Mouse (Mus musculus) forebrain, embryonic 15.5 days (tissue): Measurements from ENCODE around the gene Pak6. TPM values are rescaled to one million over a fixed set of nuclear protein-coding genes. Genes with fewer than 3 reads are reported as not detected.

Experiments
- ATAC-seq: fragments of 200-750 bp; cut with Nextera tagmentation; replicated peaks from 2 replicates; pipeline ENCODE4 v1.8.0; 2017; ENCODE audit warnings: mild to moderate bottlenecking, moderate TSS enrichment, moderate library complexity
- H3K27ac ChIP-seq: fragments of 300-500 bp; sonication (generic); replicated peaks from 2 replicates; pipeline ENCODE4 v1.5.1; 2015; ENCODE audit warnings: mild to moderate bottlenecking, inconsistent platforms
- H3K27me3 ChIP-seq: fragments of 300-500 bp; sonication (generic); 2 replicates; pipeline ENCODE4 v1.6.1; 2015; ENCODE audit warnings: inconsistent platforms
- H3K36me3 ChIP-seq: fragments of 300-500 bp; sonication (generic); 2 replicates; pipeline ENCODE4 v1.6.1; 2015; ENCODE audit warnings: mild to moderate bottlenecking, inconsistent platforms
- H3K4me1 ChIP-seq: fragments of 300-500 bp; sonication (generic); 2 replicates; pipeline ENCODE4 v1.6.1; 2015; ENCODE audit warnings: inconsistent platforms
- H3K4me2 ChIP-seq: fragments of 300-500 bp; sonication (generic); replicated peaks from 2 replicates; pipeline ENCODE4 v1.6.1; 2015; ENCODE audit warnings: mild to moderate bottlenecking, inconsistent platforms
- H3K4me3 ChIP-seq: fragments of 300-500 bp; sonication (generic); 2 replicates; pipeline ENCODE4 v1.5.1; 2015; ENCODE audit warnings: mild to moderate bottlenecking, inconsistent platforms
- H3K9ac ChIP-seq: fragments of 300-500 bp; sonication (generic); replicated peaks from 2 replicates; pipeline ENCODE4 v1.6.1; 2015; ENCODE audit warnings: mild to moderate bottlenecking, inconsistent platforms
- H3K9me3 ChIP-seq: fragments of 300-500 bp; sonication (generic); 2 replicates; pipeline ENCODE4 v1.6.1; 2016; ENCODE audit warnings: inconsistent platforms
- WGBS: fragments of 180-500 bp; shearing (Covaris S2); methylation state at CpG from one replicate; pipeline ENCODE4 v1.1.7; 2015; ENCODE audit warnings: mixed read lengths; 5-methylcytosine and 5-hydroxymethylcytosine counted together
- polyA plus RNA-seq: library from polyadenylated mRNA; unstranded; fragments of >200 nt; fragmentation: Nextera tagmentation; extraction: Ambion mirVana; gene quantifications from 2 replicates; pipeline ENCODE4 v1.2.1, GENCODE M21; 2015

Gene Pak6
- polyA plus RNA-seq, 1 experiment from 2014 or later = 29.2 TPM

DNA sequence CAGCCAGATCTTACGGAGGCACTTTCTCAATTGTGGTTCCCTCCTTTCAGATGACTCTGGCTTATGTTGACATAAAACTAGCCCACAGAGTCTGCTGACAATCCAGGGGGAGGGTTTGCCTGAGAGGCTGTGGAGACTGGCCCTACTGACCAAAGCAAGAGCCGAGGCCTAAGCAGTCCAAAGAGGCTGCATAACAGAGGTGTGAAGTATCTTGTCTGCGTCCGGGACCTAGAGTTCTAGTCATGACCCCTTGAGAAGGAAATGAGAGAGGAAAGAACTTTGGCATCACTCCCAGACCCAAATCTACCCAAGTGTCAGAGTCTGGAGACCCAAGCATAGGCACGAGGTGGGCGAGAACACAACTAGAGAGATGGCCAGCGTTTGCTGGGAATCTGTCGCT, 23.6 kb downstream of the Pak6 start:
- Histone ChIP-seq H3K36me3 (no peaks in the 10 kb centered on the region), H3K27me3 (no peaks in the 10 kb centered on the region), H3K9ac (no peak overlapping the region), H3K27ac (no peak overlapping the region), H3K4me3 (no peak overlapping the region), H3K4me2 (no peak overlapping the region), H3K9me3 (no peaks in the 10 kb centered on the region), H3K4me1 (0 out of 2 replicates have a peak, but pooled peaks cover 4% of the 10 kb centered on the region)
- WGBS = 84% methylated on average over 8 of the region's 8 CpGs
- no peak for ATAC-seq

DNA sequence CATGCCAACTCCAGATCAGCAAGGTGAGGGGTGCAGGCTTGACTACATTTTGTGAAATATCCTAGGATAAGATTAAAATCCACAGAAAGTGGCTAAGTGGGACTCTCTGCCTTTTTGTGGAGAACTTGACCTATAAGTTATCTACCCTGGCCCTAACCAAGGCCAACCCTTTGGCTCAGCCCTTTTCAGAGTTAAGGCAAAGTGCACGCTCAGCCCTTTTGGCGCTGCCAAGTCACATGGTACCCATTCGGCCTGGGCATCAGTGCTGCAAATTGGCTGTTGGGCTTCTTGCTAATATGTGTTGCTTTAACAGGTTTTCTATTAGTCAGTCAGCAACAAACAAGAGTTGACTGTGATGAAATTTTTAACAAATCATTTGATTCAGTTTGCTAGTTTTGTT, 24.7 kb downstream of the Pak6 start:
- Histone ChIP-seq H3K4me3 (no peak overlapping the region), H3K9ac (no peak overlapping the region), H3K4me1 (0 out of 2 replicates have a peak, but pooled peaks cover under 1% of the 10 kb centered on the region), H3K27me3 (no peaks in the 10 kb centered on the region), H3K4me2 (no peak overlapping the region), H3K36me3 (no peaks in the 10 kb centered on the region), H3K27ac (no peak overlapping the region), H3K9me3 (no peaks in the 10 kb centered on the region)
- 80% methylated on average over 3 of the region's 3 CpGs for WGBS
- no peak for ATAC-seq

- Histone ChIP-seq H3K9me3 (no peaks in the 10 kb centered on the region), H3K4me3 (no peak overlapping the region), H3K4me2 (no peak overlapping the region), H3K36me3 (no peaks in the 10 kb centered on the region), H3K4me1 (no peaks in the 10 kb centered on the region), H3K9ac (no peak overlapping the region), H3K27ac (no peak overlapping the region), H3K27me3 (no peaks in the 10 kb centered on the region)
- ATAC-seq = no peak
- WGBS = 73% methylated on average over 10 of the region's 10 CpGs
Observed at GRCm38 (mm10) chr2:118689875-118690274, 26.8 kb downstream of the Pak6 start.

GRCm38 (mm10) chr2:118693370-118693966, 30.4 kb downstream of the Pak6 start:
- no peak overlapping the region for H3K9ac ChIP-seq
- 0 out of 2 replicates have a peak, but pooled peaks cover 5% of the 10 kb centered on the region for H3K27me3 ChIP-seq
- H3K4me1 ChIP-seq = peaks cover 2% of the 10 kb centered on the region; the same call in 1 of the 2 replicates
- H3K4me3 ChIP-seq = no peak overlapping the region
- ATAC-seq = no peak
- WGBS = 71% methylated on average over 19 of the region's 19 CpGs
- H3K27ac ChIP-seq = no peak overlapping the region
- no peak overlapping the region for H3K4me2 ChIP-seq
- no peaks in the 10 kb centered on the region for H3K9me3 ChIP-seq
- no peaks in the 10 kb centered on the region for H3K36me3 ChIP-seq

- ATAC-seq = peak; percentile 36; the same call in 1 of the 2 replicates
- Histone ChIP-seq H3K27me3 (peaks cover 21% of the 10 kb centered on the region), H3K27ac (no peak overlapping the region), H3K4me2 (no peak overlapping the region), H3K4me1 (peaks cover 11% of the 10 kb centered on the region), H3K9ac (no peak overlapping the region), H3K36me3 (no peaks in the 10 kb centered on the region), H3K9me3 (no peaks in the 10 kb centered on the region), H3K4me3 (no peak overlapping the region)
- whole genome bisulfite sequencing = 30% methylated on average over 11 of the region's 11 CpGs
Observed at GRCm38 (mm10) chr2:118695677-118696232, 32.7 kb downstream of the Pak6 start.

DNA sequence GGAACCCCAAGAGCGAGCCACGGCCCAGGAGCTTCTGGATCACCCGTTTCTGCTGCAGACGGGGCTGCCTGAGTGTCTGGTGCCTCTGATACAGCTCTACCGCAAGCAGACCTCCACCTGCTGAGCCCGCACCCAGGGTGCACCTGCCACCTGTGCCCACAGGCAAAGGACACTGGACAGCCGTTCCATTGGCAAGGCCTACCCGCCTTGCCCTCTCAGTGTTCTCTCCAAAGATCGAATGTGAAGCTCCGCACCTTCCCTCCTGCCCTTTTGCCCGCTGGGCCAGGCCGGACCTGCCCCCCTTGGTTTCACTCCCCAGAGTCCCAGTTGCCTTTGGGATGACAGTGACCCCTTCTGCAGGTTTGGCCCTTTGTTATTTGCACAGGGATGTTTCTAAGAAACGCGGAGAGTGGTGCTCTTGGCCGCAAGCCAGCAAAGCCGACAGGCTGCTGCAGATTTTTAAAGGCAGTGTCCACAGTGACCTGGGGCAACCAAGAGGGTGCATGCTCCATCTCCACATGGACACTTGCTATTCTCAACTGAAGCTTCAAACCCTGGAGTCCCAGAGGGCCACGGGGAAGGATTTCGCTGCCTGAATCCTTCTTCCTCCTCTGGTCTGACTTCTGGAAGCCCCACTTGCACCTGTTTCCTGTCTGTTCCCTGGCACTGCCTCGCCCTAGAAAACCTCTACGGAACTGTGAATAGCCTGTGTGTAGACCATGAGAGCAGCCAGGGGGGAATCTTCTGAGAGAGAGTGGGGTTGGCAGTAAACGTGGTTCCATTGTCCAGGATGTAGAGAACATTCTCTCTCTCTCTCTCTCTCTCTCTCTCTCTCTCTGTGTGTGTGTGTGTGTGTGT, 33.6 kb downstream of the Pak6 start:
- peaks cover 31% of the 10 kb centered on the region for H3K27me3 ChIP-seq
- no peaks in the 10 kb centered on the region for H3K9me3 ChIP-seq
- H3K4me2 ChIP-seq = no peak overlapping the region
- no peaks in the 10 kb centered on the region for H3K36me3 ChIP-seq
- no peak overlapping the region for H3K27ac ChIP-seq
- ATAC-seq = no peak
- no peak overlapping the region for H3K4me3 ChIP-seq
- H3K4me1 ChIP-seq = peaks cover 15% of the 10 kb centered on the region
- 55% methylated on average over 21 of the region's 21 CpGs for WGBS
- H3K9ac ChIP-seq = no peak overlapping the region

GRCm38 (mm10) chr2:118697311-118697877, 34.3 kb downstream of the Pak6 start:
- Histone ChIP-seq H3K27me3 (peaks cover 38% of the 10 kb centered on the region), H3K9me3 (no peaks in the 10 kb centered on the region), H3K4me3 (no peak overlapping the region), H3K4me2 (no peak overlapping the region), H3K27ac (no peak overlapping the region), H3K36me3 (no peaks in the 10 kb centered on the region), H3K9ac (no peak overlapping the region), H3K4me1 (peaks cover 19% of the 10 kb centered on the region)
- WGBS = 46% methylated on average over 5 of the region's 5 CpGs
- no peak for ATAC-seq

- WGBS = 37% methylated on average over 7 of the region's 7 CpGs
- Histone ChIP-seq H3K4me3 (no peak overlapping the region), H3K9ac (no peak overlapping the region), H3K4me1 (peaks cover 25% of the 10 kb centered on the region), H3K36me3 (no peaks in the 10 kb centered on the region), H3K9me3 (no peaks in the 10 kb centered on the region), H3K27ac (no peak overlapping the region), H3K27me3 (peaks cover 43% of the 10 kb centered on the region), H3K4me2 (no peak overlapping the region)
- ATAC-seq = no peak
Observed at GRCm38 (mm10) chr2:118697955-118698354, 34.9 kb downstream of the Pak6 start.

- no peaks in the 10 kb centered on the region for H3K9me3 ChIP-seq
- ATAC-seq = no peak
Observed at GRCm38 (mm10) chr2:118700179-118701062, 37.3 kb downstream of the Pak6 start.

DNA sequence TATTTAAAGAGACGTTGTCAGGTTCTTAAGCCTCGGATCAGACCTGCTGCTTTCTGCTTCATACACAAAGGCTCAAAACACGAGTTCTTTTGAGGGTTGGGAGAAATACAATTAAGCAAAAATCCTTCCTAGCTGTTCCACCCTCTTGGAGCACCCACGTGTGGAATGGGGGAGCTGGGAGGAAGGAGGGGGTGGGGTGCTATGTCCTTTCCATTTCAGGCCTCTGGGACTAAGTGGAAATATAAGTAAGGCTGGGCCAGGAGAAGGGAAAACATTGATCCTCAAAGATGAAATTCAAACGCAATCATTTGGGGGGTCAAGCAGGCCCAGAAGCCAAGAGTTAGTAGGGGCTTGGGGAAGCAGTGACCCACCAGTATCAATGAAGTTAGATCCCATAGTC, 38.1 kb downstream of the Pak6 start:
- no peak overlapping the region for H3K9ac ChIP-seq
- no peak overlapping the region for H3K27ac ChIP-seq
- WGBS = 6% methylated on average over 5 of the region's 5 CpGs
- no peaks in the 10 kb centered on the region for H3K9me3 ChIP-seq
- peaks cover 42% of the 10 kb centered on the region for H3K4me1 ChIP-seq
- peaks cover 75% of the 10 kb centered on the region for H3K27me3 ChIP-seq
- H3K36me3 ChIP-seq = no peaks in the 10 kb centered on the region
- H3K4me3 ChIP-seq = no peak overlapping the region
- H3K4me2 ChIP-seq = no peak overlapping the region
- no peak for ATAC-seq

More at GRCm38 (mm10) chr2:118700179-118701062, 37.3 kb downstream of the Pak6 start:
- Histone ChIP-seq H3K4me1 (peaks cover 42% of the 10 kb centered on the region), H3K36me3 (no peaks in the 10 kb centered on the region), H3K4me2 (peak overlapping the region; percentile 33), H3K27me3 (peaks cover 68% of the 10 kb centered on the region), H3K27ac (no peak overlapping the region), H3K4me3 (peak overlapping the region; percentile 12; the same call in 1 of the 2 replicates), H3K9ac (no peak overlapping the region)
- WGBS = 2% methylated on average over 32 of the region's 32 CpGs
